Mouse (Mus musculus): Measurements from ENCODE around the gene Gm13889. TPM values are rescaled to one million over a fixed set of nuclear protein-coding genes. Genes with fewer than 3 reads are reported as not detected.

Gm13889 gene
- polyA plus RNA-seq, 1 experiment, result 51.8 TPM

DNA sequence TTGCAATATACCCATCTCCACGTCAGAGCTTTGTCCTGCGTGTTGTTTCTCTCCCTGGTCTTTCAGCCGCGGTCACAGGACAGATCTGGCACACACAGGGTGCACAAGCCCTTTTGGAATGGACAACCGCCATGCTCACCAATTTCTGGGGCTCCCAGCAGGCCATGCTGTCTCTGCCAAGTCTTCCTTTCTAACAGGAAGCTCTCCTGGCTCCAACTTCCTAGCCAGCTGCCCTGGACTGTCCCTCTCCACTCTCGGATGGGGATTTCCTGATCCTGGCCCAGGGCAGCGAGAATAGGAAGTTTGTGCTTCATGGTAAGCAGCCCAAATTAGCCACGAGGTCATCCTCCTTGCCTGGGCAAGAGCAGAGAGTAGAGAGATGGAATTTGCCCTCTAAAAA, 4.7 kb upstream of the Gm13889 start:
- no peak for DNase-seq
- TF ChIP-seq CTCF (IDR thresholded peaks at IDR 0.05; ENCODE audit: insufficient read depth, low read length), result no peak
- TF ChIP-seq POLR2A (IDR thresholded peaks at IDR 0.05; ENCODE audit: borderline replicate concordance, extremely low read depth, low read depth, low read length), result no peak
- H3K4me1 ChIP-seq (ENCODE audit: control insufficient read depth, insufficient read depth, low read length), result peaks cover 11% of the 10 kb centered on the region; the same call in 1 of the 2 replicates
- no peak overlapping the region for H3K4me3 ChIP-seq (replicated peaks; ENCODE audit: extremely low read depth, low read depth, low read length)
- WGBS, result 44% methylated on average over 8 of the region's 8 CpGs

- 82% methylated on average over 8 of the region's 8 CpGs for WGBS
- H3K4me3 ChIP-seq (replicated peaks; ENCODE audit: extremely low read depth, low read depth, low read length), result no peak overlapping the region
- TF ChIP-seq CTCF (IDR thresholded peaks at IDR 0.05; ENCODE audit: insufficient read depth, low read length) (no peak), POLR2A (IDR thresholded peaks at IDR 0.05; ENCODE audit: borderline replicate concordance, extremely low read depth, low read depth, low read length) (no peak)
Measured at GRCm38 (mm10) chr2:93959346-93959745, 2.3 kb upstream of the Gm13889 start.

GRCm38 (mm10) chr2:93958216-93958615, 1.2 kb upstream of the Gm13889 start:
- 77% methylated on average over 3 of the region's 3 CpGs for WGBS
- DNase-seq, result no peak
- TF ChIP-seq CTCF (IDR thresholded peaks at IDR 0.05; ENCODE audit: insufficient read depth, low read length) (no peak), POLR2A (IDR thresholded peaks at IDR 0.05; ENCODE audit: borderline replicate concordance, extremely low read depth, low read depth, low read length) (no peak)
- no peak overlapping the region for H3K4me3 ChIP-seq (replicated peaks; ENCODE audit: extremely low read depth, low read depth, low read length)
- H3K4me1 ChIP-seq (ENCODE audit: control insufficient read depth, insufficient read depth, low read length), result peaks cover 17% of the 10 kb centered on the region

More at GRCm38 (mm10) chr2:93959346-93959745, 2.3 kb upstream of the Gm13889 start:
- DNase-seq, result no peak
- H3K4me1 ChIP-seq (ENCODE audit: control insufficient read depth, insufficient read depth, low read length), result peaks cover 17% of the 10 kb centered on the region

- whole genome bisulfite sequencing, result 80% methylated on average over 8 of the region's 8 CpGs
- no peak for DNase-seq
- TF ChIP-seq POLR2A (IDR thresholded peaks at IDR 0.05; ENCODE audit: borderline replicate concordance, extremely low read depth, low read depth, low read length), result no peak
- TF ChIP-seq CTCF (IDR thresholded peaks at IDR 0.05; ENCODE audit: insufficient read depth, low read length), result no peak
- Histone ChIP-seq H3K4me1 (ENCODE audit: control insufficient read depth, insufficient read depth, low read length) (peaks cover 17% of the 10 kb centered on the region), H3K4me3 (replicated peaks; ENCODE audit: extremely low read depth, low read depth, low read length) (no peak overlapping the region)
Measured at GRCm38 (mm10) chr2:93957785-93958175, 779 bp upstream of the Gm13889 start.

- peak; percentile 65 for DNase-seq
- TF ChIP-seq CTCF (IDR thresholded peaks at IDR 0.05; ENCODE audit: insufficient read depth, low read length) (no peak), POLR2A (IDR thresholded peaks at IDR 0.05; ENCODE audit: borderline replicate concordance, extremely low read depth, low read depth, low read length) (no peak)
- H3K4me3 ChIP-seq (replicated peaks; ENCODE audit: extremely low read depth, low read depth, low read length), result peak overlapping the region; percentile 76
- under 1% methylated on average over 43 of the region's 44 CpGs for WGBS
- peaks cover 9% of the 10 kb centered on the region for H3K4me1 ChIP-seq (ENCODE audit: control insufficient read depth, insufficient read depth, low read length)
Measured at GRCm38 (mm10) chr2:93956331-93956801, 635 bp downstream of the Gm13889 start.

DNA sequence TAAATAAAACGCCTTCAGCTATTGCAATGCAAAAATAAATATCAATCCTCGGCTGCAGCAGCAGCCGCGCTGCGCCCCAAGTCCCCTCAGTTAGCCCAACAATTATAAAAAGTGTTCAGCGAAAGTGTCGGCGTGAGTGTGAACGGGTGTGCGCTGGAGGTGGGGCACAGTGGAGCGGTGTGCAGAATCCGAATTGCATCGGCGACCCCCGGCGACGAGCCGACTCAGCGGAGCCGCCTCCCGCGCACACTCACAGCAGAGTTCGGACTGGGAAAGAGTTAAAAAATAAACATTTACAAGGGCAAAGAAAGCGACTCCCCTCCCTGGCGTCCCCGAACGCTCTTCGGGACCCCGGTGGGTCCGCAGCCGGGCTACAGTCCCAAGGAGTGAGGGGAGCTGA, 1.1 kb downstream of the Gm13889 start:
- WGBS, result 1% methylated on average over 31 of the region's 31 CpGs
- H3K4me1 ChIP-seq (ENCODE audit: control insufficient read depth, insufficient read depth, low read length), result peaks cover 9% of the 10 kb centered on the region

DNA sequence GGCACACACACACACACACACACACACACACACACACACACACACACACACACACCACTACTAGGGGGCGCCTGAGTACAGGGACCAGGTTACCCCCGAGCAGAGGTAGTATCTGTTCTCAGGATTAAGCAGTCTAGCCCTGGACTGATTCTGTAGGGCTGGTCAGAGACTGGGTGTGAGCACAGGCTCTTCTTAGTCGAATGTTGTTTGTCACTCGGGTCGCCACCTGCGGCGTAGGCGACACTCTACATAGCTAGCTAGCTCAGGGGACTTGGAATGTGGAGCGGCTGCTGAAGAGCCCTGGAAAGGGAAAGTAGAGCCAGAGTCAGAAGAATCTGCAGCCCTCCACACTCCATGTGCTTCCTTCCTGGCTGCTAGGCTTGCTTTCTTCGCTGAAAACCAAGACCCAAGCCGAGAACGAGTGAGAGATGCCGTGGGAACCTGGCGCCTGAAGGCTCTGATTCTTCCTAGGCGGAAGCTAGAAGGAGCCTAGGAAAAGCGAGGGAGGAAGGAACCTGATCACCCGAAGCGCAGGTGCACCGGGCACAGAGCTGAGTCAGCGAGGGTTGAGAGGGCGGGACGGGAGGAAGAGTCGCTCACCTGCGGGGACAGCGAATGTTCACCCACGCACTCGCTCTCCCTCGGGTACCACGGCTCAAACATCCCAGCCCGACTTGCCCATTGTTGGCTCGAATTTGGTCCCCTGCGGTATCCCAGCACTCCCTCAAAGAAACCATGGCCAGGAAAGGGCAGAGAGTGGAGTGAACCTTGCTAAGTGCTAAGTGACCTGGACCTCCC, 2.0 kb downstream of the Gm13889 start:
- DNase-seq, result peak; percentile 25
- WGBS, result 2% methylated on average over 32 of the region's 32 CpGs
- H3K4me1 ChIP-seq (ENCODE audit: control insufficient read depth, insufficient read depth, low read length), result peaks cover 9% of the 10 kb centered on the region

More for the DNA sequence above, 1.1 kb downstream of the Gm13889 start:
- no peak for TF ChIP-seq CTCF (IDR thresholded peaks at IDR 0.05; ENCODE audit: insufficient read depth, low read length)
- no peak for TF ChIP-seq POLR2A (IDR thresholded peaks at IDR 0.05; ENCODE audit: borderline replicate concordance, extremely low read depth, low read depth, low read length)
- H3K4me3 ChIP-seq (replicated peaks; ENCODE audit: extremely low read depth, low read depth, low read length), result peak overlapping the region; percentile 76
- DNase-seq, result no peak

GRCm38 (mm10) chr2:93953726-93954125, 3.3 kb downstream of the Gm13889 start:
- DNase-seq, result no peak
- TF ChIP-seq POLR2A (IDR thresholded peaks at IDR 0.05; ENCODE audit: borderline replicate concordance, extremely low read depth, low read depth, low read length) (no peak), CTCF (IDR thresholded peaks at IDR 0.05; ENCODE audit: insufficient read depth, low read length) (no peak)
- WGBS, result 80% methylated on average over 9 of the region's 9 CpGs
- Histone ChIP-seq H3K4me3 (replicated peaks; ENCODE audit: extremely low read depth, low read depth, low read length) (no peak overlapping the region), H3K4me1 (ENCODE audit: control insufficient read depth, insufficient read depth, low read length) (peaks cover 9% of the 10 kb centered on the region)

More for the DNA sequence above, 2.0 kb downstream of the Gm13889 start:
- peak overlapping the region; percentile 64 for H3K4me3 ChIP-seq (replicated peaks; ENCODE audit: extremely low read depth, low read depth, low read length)
- TF ChIP-seq POLR2A (IDR thresholded peaks at IDR 0.05; ENCODE audit: borderline replicate concordance, extremely low read depth, low read depth, low read length), result peak; percentile 24; the same call in 1 of the 2 replicates
- no peak for TF ChIP-seq CTCF (IDR thresholded peaks at IDR 0.05; ENCODE audit: insufficient read depth, low read length)

- Histone ChIP-seq H3K4me3 (replicated peaks; ENCODE audit: extremely low read depth, low read depth, low read length) (no peak overlapping the region), H3K4me1 (ENCODE audit: control insufficient read depth, insufficient read depth, low read length) (peaks cover 2% of the 10 kb centered on the region; the same call in 1 of the 2 replicates)
- DNase-seq, result no peak
- no peak for TF ChIP-seq CTCF (IDR thresholded peaks at IDR 0.05; ENCODE audit: insufficient read depth, low read length)
- TF ChIP-seq POLR2A (IDR thresholded peaks at IDR 0.05; ENCODE audit: borderline replicate concordance, extremely low read depth, low read depth, low read length), result no peak
- 41% methylated on average over 5 of the region's 5 CpGs for WGBS
Measured at GRCm38 (mm10) chr2:93946976-93947375, 10.0 kb downstream of the Gm13889 start.

- no peak for TF ChIP-seq POLR2A (IDR thresholded peaks at IDR 0.05; ENCODE audit: borderline replicate concordance, extremely low read depth, low read depth, low read length)
- TF ChIP-seq CTCF (IDR thresholded peaks at IDR 0.05; ENCODE audit: insufficient read depth, low read length), result no peak
- no peak for DNase-seq
- WGBS, result 92% methylated on average over 4 of the region's 4 CpGs
- H3K4me1 ChIP-seq (ENCODE audit: control insufficient read depth, insufficient read depth, low read length), result peaks cover 6% of the 10 kb centered on the region
- no peak overlapping the region for H3K4me3 ChIP-seq (replicated peaks; ENCODE audit: extremely low read depth, low read depth, low read length)
Measured at GRCm38 (mm10) chr2:93944855-93945254, 12.1 kb downstream of the Gm13889 start.

Measured in lung, adult 2 months (tissue).